Mouse (Mus musculus) adrenal gland, adult 18-20 months (tissue): ENCODE results near the gene Kansl1. TPM values are rescaled to one million over a fixed set of nuclear protein-coding genes. Genes with fewer than 3 reads are reported as not detected.

Experiments
- DNase-seq, 2 experiments: peaks; one replicate each; pipeline ENCODE4 v3.0.0; 2021 to 2022; ENCODE audit warnings: low spot score in 2 of 2
- total RNA-seq, 2 experiments: library from RNA; stranded (reverse); gene quantifications; 1 replicate in 1 of 2; 2 replicates in 1 of 2; pipeline ENCODE4 v1.2.3; 2021

Kansl1 gene
- total RNA-seq, 2 experiments from 2014 or later: 49.9 to 52.7 TPM

- DNase-seq: no peak
These were observed 92.4 kb downstream of the Kansl1 start for GRCm38 (mm10) chr11:104376291-104376690.

GRCm38 (mm10) chr11:104367486-104368190 is 101.0 kb downstream of the Kansl1 start:
- no peak for DNase-seq

- no peak for DNase-seq
These were observed 104.6 kb downstream of the Kansl1 start for GRCm38 (mm10) chr11:104363823-104364600.

- DNase-seq: no peak
These were observed 106.0 kb downstream of the Kansl1 start for GRCm38 (mm10) chr11:104362704-104363103.

GRCm38 (mm10) chr11:104361790-104362189 is 106.9 kb downstream of the Kansl1 start:
- DNase-seq: no peak

GRCm38 (mm10) chr11:104346931-104347330 is 121.7 kb downstream of the Kansl1 start:
- peak in 1 of 2 experiments; percentile 45 for DNase-seq

- DNase-seq: no peak
These were observed 133.7 kb downstream of the Kansl1 start for GRCm38 (mm10) chr11:104334946-104335345.

GRCm38 (mm10) chr11:104334115-104334514 is 134.5 kb downstream of the Kansl1 start:
- no peak for DNase-seq

GRCm38 (mm10) chr11:104332105-104332504 is 136.6 kb downstream of the Kansl1 start:
- no peak for DNase-seq

- DNase-seq: no peak
These were observed 137.5 kb downstream of the Kansl1 start for GRCm38 (mm10) chr11:104331208-104331607.

GRCm38 (mm10) chr11:104330151-104330550 is 138.5 kb downstream of the Kansl1 start:
- no peak for DNase-seq

- no peak for DNase-seq
These were observed 139.3 kb downstream of the Kansl1 start for GRCm38 (mm10) chr11:104329185-104329926.

GRCm38 (mm10) chr11:104327946-104328345 is 140.7 kb downstream of the Kansl1 start:
- no peak for DNase-seq

- DNase-seq: no peak
These were observed 141.2 kb downstream of the Kansl1 start for GRCm38 (mm10) chr11:104327462-104327861.

- DNase-seq: no peak
These were observed 146.5 kb downstream of the Kansl1 start for GRCm38 (mm10) chr11:104322142-104322541.

GRCm38 (mm10) chr11:104320511-104320910 is 148.2 kb downstream of the Kansl1 start:
- no peak for DNase-seq

GRCm38 (mm10) chr11:104318940-104319781 is 149.5 kb downstream of the Kansl1 start:
- DNase-seq: peak in 1 of 2 experiments; percentile 32

GRCm38 (mm10) chr11:104317631-104318030 is 151.0 kb downstream of the Kansl1 start:
- DNase-seq: no peak

- DNase-seq: peak in 1 of 2 experiments; percentile 41
These were observed 151.8 kb downstream of the Kansl1 start for GRCm38 (mm10) chr11:104316685-104317400.

GRCm38 (mm10) chr11:104315703-104316102 is 153.0 kb downstream of the Kansl1 start:
- peak; percentile 80 for DNase-seq
